In genomic region chr1:152261472-152261871, GRCm38 (mm10) we compare ENCODE assay signal across 10 mouse cellular contexts.
DNase-seq lines count a peak whose midpoint lies in the region; ATAC-seq and TF ChIP-seq lines count a peak whose summit lies in the region.
"Had no signal": no experiment of that assay in that cellular context is flagged by ENCODE, and none has a peak within 500 bp of the region (broad histone marks: within the 10 kb centered on the region; RNA-seq: fewer than 3 reads in every experiment).

No protein-coding gene starts in this region.

- H3K4me3 ChIP-seq in kidney, embryonic 16.5 days (ENCODE audit: low read length) = no peak overlapping the region
- H3K4me3 ChIP-seq in kidney, adult 2 months (ENCODE audit: insufficient read depth, low read depth, low read length) = no peak overlapping the region
- no peak overlapping the region for H3K4me3 ChIP-seq in neural tube, embryonic 15.5 days (replicated peaks)
- H3K4me3 ChIP-seq in hindbrain, embryonic 13.5 days = no peak overlapping the region
- H3K4me3 ChIP-seq: heart, embryonic 13.5 days; intestine, embryonic 15.5 days; liver, embryonic 15.5 days had no signal

- ATAC-seq in kidney, embryonic 16.5 days (ENCODE audit: low FRiP score, low TSS enrichment) = peak; percentile 85
- no peak for ATAC-seq in neural tube, embryonic 15.5 days (ENCODE audit: low FRiP score)
- ATAC-seq in hindbrain, embryonic 13.5 days (ENCODE audit: low FRiP score) = peak; percentile 54; the same call in 1 of the 2 replicates
- ATAC-seq: intestine, embryonic 15.5 days had no signal

- H3K27ac ChIP-seq in kidney, embryonic 16.5 days (ENCODE audit: low read length) = no peak overlapping the region
- no peak overlapping the region for H3K27ac ChIP-seq in kidney, adult 2 months (ENCODE audit: insufficient read depth, low read depth, low read length)
- no peak overlapping the region for H3K27ac ChIP-seq in neural tube, embryonic 15.5 days (replicated peaks)
- H3K27ac ChIP-seq in hindbrain, embryonic 13.5 days = no peak overlapping the region
- H3K27ac ChIP-seq: heart, embryonic 13.5 days; intestine, embryonic 15.5 days; liver, embryonic 15.5 days had no signal

- DNase-seq in kidney, adult 2 months = no peak
- DNase-seq in neural tube, embryonic 10.5 days (ENCODE audit: extremely low spot score, low spot score) = peak; percentile 24
- DNase-seq in retina, postnatal 1 day = peak; percentile 19
- no peak for DNase-seq in left cerebral cortex, adult 11 months (ENCODE audit: low spot score)

- H3K9ac ChIP-seq in kidney, embryonic 16.5 days (replicated peaks; ENCODE audit: low read length) = no peak overlapping the region
- H3K9ac ChIP-seq in neural tube, embryonic 15.5 days (replicated peaks) = no peak overlapping the region
- H3K9ac ChIP-seq in hindbrain, embryonic 13.5 days = no peak overlapping the region
- H3K9ac ChIP-seq: heart, embryonic 13.5 days; intestine, embryonic 15.5 days; liver, embryonic 15.5 days had no signal

- 17% methylated on average over 4 of the region's 4 CpGs for WGBS in kidney, embryonic 16.5 days
- 19% methylated on average over 4 of the region's 4 CpGs for WGBS in kidney, adult 2 months
- WGBS in neural tube, embryonic 15.5 days = 20% methylated on average over 4 of the region's 4 CpGs
- 25% methylated on average over 4 of the region's 4 CpGs for WGBS in hindbrain, embryonic 13.5 days

- no peak overlapping the region for H3K4me2 ChIP-seq in kidney, embryonic 16.5 days (replicated peaks; ENCODE audit: low read depth, low read length)
- no peak overlapping the region for H3K4me2 ChIP-seq in neural tube, embryonic 15.5 days
- no peak overlapping the region for H3K4me2 ChIP-seq in hindbrain, embryonic 13.5 days
- H3K4me2 ChIP-seq: heart, embryonic 13.5 days; intestine, embryonic 15.5 days; liver, embryonic 15.5 days had no signal

- H3K27me3 ChIP-seq in kidney, embryonic 16.5 days (ENCODE audit: insufficient read depth, low read length) = no peaks in the 10 kb centered on the region
- H3K27me3 ChIP-seq in kidney, adult 2 months (replicated peaks; ENCODE audit: control insufficient read depth, insufficient read depth, low read length) = no peaks in the 10 kb centered on the region
- H3K27me3 ChIP-seq in neural tube, embryonic 15.5 days (replicated peaks) = no peaks in the 10 kb centered on the region
- H3K27me3 ChIP-seq in hindbrain, embryonic 13.5 days = no peaks in the 10 kb centered on the region
- H3K27me3 ChIP-seq: heart, embryonic 13.5 days; intestine, embryonic 15.5 days; liver, embryonic 15.5 days had no signal

- no peak for TF ChIP-seq POLR2A in kidney, adult 2 months (IDR thresholded peaks at IDR 0.05; ENCODE audit: low read depth, low read length)

- H3K36me3 ChIP-seq in kidney, embryonic 16.5 days (ENCODE audit: insufficient read depth, low read length) = no peaks in the 10 kb centered on the region
- no peaks in the 10 kb centered on the region for H3K36me3 ChIP-seq in kidney, adult 2 months (ENCODE audit: control insufficient read depth, insufficient read depth, low read length)
- H3K36me3 ChIP-seq in neural tube, embryonic 15.5 days = no peaks in the 10 kb centered on the region
- H3K36me3 ChIP-seq in hindbrain, embryonic 13.5 days = no peaks in the 10 kb centered on the region
- H3K36me3 ChIP-seq: heart, embryonic 13.5 days; intestine, embryonic 15.5 days; liver, embryonic 15.5 days had no signal

- H3K9me3 ChIP-seq in kidney, embryonic 16.5 days (ENCODE audit: low read length) = 0 out of 2 replicates have a peak, but pooled peaks cover 2% of the 10 kb centered on the region
- no peaks in the 10 kb centered on the region for H3K9me3 ChIP-seq in neural tube, embryonic 15.5 days (replicated peaks)
- no peaks in the 10 kb centered on the region for H3K9me3 ChIP-seq in hindbrain, embryonic 13.5 days
- H3K9me3 ChIP-seq: heart, embryonic 13.5 days; intestine, embryonic 15.5 days; liver, embryonic 15.5 days had no signal

- no peaks in the 10 kb centered on the region for H3K4me1 ChIP-seq in kidney, embryonic 16.5 days (ENCODE audit: insufficient read depth, low read length)
- no peaks in the 10 kb centered on the region for H3K4me1 ChIP-seq in kidney, adult 2 months (ENCODE audit: control insufficient read depth, insufficient read depth, low read length)
- H3K4me1 ChIP-seq in neural tube, embryonic 15.5 days = 0 out of 2 replicates have a peak, but pooled peaks cover 6% of the 10 kb centered on the region
- H3K4me1 ChIP-seq in hindbrain, embryonic 13.5 days (replicated peaks) = peaks cover 9% of the 10 kb centered on the region
- H3K4me1 ChIP-seq: heart, embryonic 13.5 days; intestine, embryonic 15.5 days; liver, embryonic 15.5 days had no signal

- no peak for TF ChIP-seq CTCF in kidney, adult 2 months (conservative IDR thresholded peaks at IDR 0.05; ENCODE audit: insufficient read depth, insufficient read length, low read depth, low read length)

Comparison
In these comparisons a context has a peak if more than half of its experiments do, and no peak if none do; other contexts are left out.
1. DNase-seq: peak in neural tube, embryonic 10.5 days (single experiment) and retina, postnatal 1 day (single experiment); none in kidney, adult 2 months (single experiment) and left cerebral cortex, adult 11 months (single experiment).